In the genomic region with DNA sequence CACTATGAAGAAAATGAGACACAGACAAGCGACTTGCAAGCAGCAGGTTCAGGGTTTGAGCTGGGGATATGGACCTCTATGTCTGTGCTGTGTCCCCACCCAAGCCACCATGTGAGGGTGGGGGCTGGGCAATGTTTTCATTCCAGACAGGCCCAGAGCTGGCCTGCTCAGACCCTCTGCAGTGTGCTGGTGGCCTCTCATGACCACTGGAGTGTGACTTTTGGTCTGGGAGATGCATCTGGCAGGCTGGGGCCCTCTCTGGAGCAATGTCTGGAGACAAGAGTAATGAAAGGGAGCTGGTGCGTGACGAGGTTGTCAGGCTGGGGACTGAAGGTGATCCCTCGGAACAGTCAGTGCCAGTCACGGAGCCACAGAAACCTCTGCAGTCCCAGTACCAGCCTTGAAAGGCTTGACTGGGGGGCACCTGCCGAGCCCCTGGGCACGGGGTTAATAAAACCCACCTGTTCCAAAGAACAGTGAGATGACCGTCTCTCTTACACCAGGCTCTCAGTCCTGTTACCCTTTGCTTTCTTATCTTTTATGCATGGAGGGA, we compare ENCODE assay signal across 16 mouse cellular contexts.
"Had no signal": no experiment of that assay in that cellular context is flagged by ENCODE, and none has a peak within 500 bp of the region (broad histone marks: within the 10 kb centered on the region; RNA-seq: fewer than 3 reads in every experiment).

No protein-coding gene starts in this region.

- H3K27me3 ChIP-seq: limb, embryonic 12.5 days; liver, embryonic 13.5 days; lung, embryonic 15.5 days; megakaryocyte, embryonic 14.5 days; midbrain, embryonic 15.5 days; neural tube, embryonic 12.5 days had no signal

- ATAC-seq: intestine, postnatal 0 days; liver, postnatal 0 days; midbrain, embryonic 15.5 days had no signal

- H3K4me3 ChIP-seq: layer of hippocampus, adult 2 months; limb, embryonic 12.5 days; liver, embryonic 13.5 days; lung, embryonic 15.5 days; megakaryocyte, embryonic 14.5 days; midbrain, embryonic 15.5 days; neural tube, embryonic 12.5 days had no signal

- H3K9me3 ChIP-seq: limb, embryonic 12.5 days; liver, embryonic 13.5 days; lung, embryonic 15.5 days; midbrain, embryonic 15.5 days; neural tube, embryonic 12.5 days had no signal

- H3K9ac ChIP-seq: limb, embryonic 12.5 days; liver, embryonic 13.5 days; liver, postnatal 0 days; lung, embryonic 15.5 days; midbrain, embryonic 15.5 days; neural tube, embryonic 12.5 days had no signal

- DNase-seq: kidney, postnatal 25 days; liver; liver, embryonic 13.5 days; liver, postnatal 0 days; lung, postnatal 14 days; thymus, adult 18-20 months; thymus, postnatal 14 days had no signal

- H3K36me3 ChIP-seq: limb, embryonic 12.5 days; liver, embryonic 13.5 days; lung, embryonic 15.5 days; midbrain, embryonic 15.5 days; neural tube, embryonic 12.5 days had no signal

- H3K4me1 ChIP-seq: limb, embryonic 12.5 days; liver, embryonic 13.5 days; lung, embryonic 15.5 days; megakaryocyte, embryonic 14.5 days had no signal

- H3K27ac ChIP-seq: layer of hippocampus, adult 2 months; limb, embryonic 12.5 days; liver, embryonic 13.5 days; lung, embryonic 15.5 days; macrophage; midbrain, embryonic 15.5 days; neural tube, embryonic 12.5 days; stomach, postnatal 0 days had no signal

- H3K4me2 ChIP-seq: limb, embryonic 12.5 days; liver, embryonic 13.5 days; lung, embryonic 15.5 days; midbrain, embryonic 15.5 days; neural tube, embryonic 12.5 days had no signal
